Mouse (Mus musculus) stomach, postnatal 0 days (tissue): Measurements from ENCODE around the gene Nsl1. TPM values are rescaled to one million over a fixed set of nuclear protein-coding genes. Genes with fewer than 3 reads are reported as not detected.
A peak's percentile ranks its signal among the peaks of the same experiment; 100 is the strongest.

Source experiments
- ATAC-seq: fragments of 200-750 bp; cut with Nextera tagmentation; 2 replicates; pipeline ENCODE4 v1.8.0; 2017; ENCODE audit not compliant: low FRiP score, low TSS enrichment
- DNase-seq: peaks from one replicate; pipeline ENCODE4 v3.0.0-alpha.2; 2016; ENCODE audit warnings: low spot score
- H3K27ac ChIP-seq: fragments of 300-500 bp; sonication (generic); replicated peaks from 2 replicates; pipeline ENCODE4 v1.5.1; 2014; ENCODE audit warnings: mild to moderate bottlenecking, control low read depth
- H3K27me3 ChIP-seq: fragments of 300-500 bp; sonication (generic); 2 replicates; pipeline ENCODE4 v1.6.1; 2014; ENCODE audit warnings: low read length; ENCODE audit not compliant: control insufficient read depth, insufficient read depth
- H3K36me3 ChIP-seq: fragments of 300-500 bp; sonication (generic); 2 replicates; pipeline ENCODE4 v1.6.1; 2014; ENCODE audit warnings: low read length, mixed read lengths; ENCODE audit not compliant: control insufficient read depth, insufficient read depth
- H3K4me1 ChIP-seq: fragments of 300-500 bp; sonication (generic); replicated peaks from 2 replicates; pipeline ENCODE4 v1.6.1; 2014; ENCODE audit warnings: antibody characterized with exemption; ENCODE audit not compliant: control insufficient read depth, insufficient read depth
- H3K4me2 ChIP-seq: fragments of 300-500 bp; sonication (generic); replicated peaks from 2 replicates; pipeline ENCODE4 v1.6.1; 2014; ENCODE audit warnings: low read depth, mild to moderate bottlenecking, control low read depth, moderate library complexity
- H3K4me3 ChIP-seq: fragments of 300-500 bp; sonication (generic); 2 replicates; pipeline ENCODE4 v1.5.1; 2014; ENCODE audit warnings: low read depth, low read length, control low read depth
- H3K9ac ChIP-seq: fragments of 300-500 bp; sonication (generic); 2 replicates; pipeline ENCODE4 v1.6.1; 2014; ENCODE audit warnings: mild to moderate bottlenecking, low read length, control low read depth, mixed read lengths
- H3K9me3 ChIP-seq: fragments of 300-500 bp; sonication (generic); 2 replicates; pipeline ENCODE4 v1.6.1; 2016; ENCODE audit warnings: low read length; ENCODE audit not compliant: control insufficient read depth
- CTCF ChIP-seq: IDR thresholded peaks from 2 replicates; pipeline ENCODE4 v1.5.1; 2016; ENCODE audit warnings: antibody characterized with exemption, low read depth, mild to moderate bottlenecking, moderate library complexity
- EP300 ChIP-seq: optimal IDR thresholded peaks from 2 replicates; pipeline ENCODE3; 2016; ENCODE audit warnings: antibody characterized with exemption
- WGBS: fragments of 180-500 bp; shearing (Covaris S2); extraction: QIAGEN DNeasy Blood & Tissue Kit; methylation state at CpG from one replicate; pipeline ENCODE4 v1.1.7; 2014; 5-methylcytosine and 5-hydroxymethylcytosine counted together
- polyA plus RNA-seq: library from polyadenylated mRNA; unstranded; fragments of >200 nt; fragmentation: Nextera tagmentation; extraction: Ambion mirVana; gene quantifications from 2 replicates; pipeline ENCODE4 v1.2.1, GENCODE M21; 2015

The Nsl1 gene
- polyA plus RNA-seq, 1 experiment from 2014 or later, result 5.2 TPM

GRCm38 (mm10) chr1:191063700-191064099 lies 888 bp downstream of the Nsl1 start:
- 59% methylated on average over 9 of the region's 9 CpGs for WGBS
- no peak for TF ChIP-seq CTCF
- TF ChIP-seq EP300, result no peak
- Histone ChIP-seq H3K4me3 (peak overlapping the region; percentile 68; the same call in 1 of the 2 replicates), H3K36me3 (no peaks in the 10 kb centered on the region), H3K4me1 (peaks cover 3% of the 10 kb centered on the region; the same call in 1 of the 2 replicates), H3K27me3 (no peaks in the 10 kb centered on the region), H3K4me2 (peak overlapping the region; percentile 91), H3K9me3 (no peaks in the 10 kb centered on the region), H3K9ac (no peak overlapping the region), H3K27ac (no peak overlapping the region)
- DNase-seq (no peak), ATAC-seq (no peak)

GRCm38 (mm10) chr1:191064535-191064934 lies 1.7 kb downstream of the Nsl1 start:
- no peak overlapping the region for H3K27ac ChIP-seq
- H3K4me1 ChIP-seq, result peaks cover 3% of the 10 kb centered on the region; the same call in 1 of the 2 replicates
- WGBS, result 83% methylated on average over 2 of the region's 2 CpGs
- H3K27me3 ChIP-seq, result no peaks in the 10 kb centered on the region
- no peaks in the 10 kb centered on the region for H3K36me3 ChIP-seq
- DNase-seq (no peak), ATAC-seq (no peak)
- H3K4me2 ChIP-seq, result no peak overlapping the region
- no peak overlapping the region for H3K4me3 ChIP-seq
- TF ChIP-seq CTCF (no peak), EP300 (no peak)
- H3K9me3 ChIP-seq, result no peaks in the 10 kb centered on the region
- no peak overlapping the region for H3K9ac ChIP-seq

GRCm38 (mm10) chr1:191065188-191065587 lies 2.4 kb downstream of the Nsl1 start:
- no peaks in the 10 kb centered on the region for H3K9me3 ChIP-seq
- 70% methylated on average over 4 of the region's 4 CpGs for WGBS
- TF ChIP-seq EP300, result no peak
- no peak for TF ChIP-seq CTCF
- DNase-seq, result no peak
- no peak overlapping the region for H3K27ac ChIP-seq
- H3K27me3 ChIP-seq, result no peaks in the 10 kb centered on the region
- H3K4me2 ChIP-seq, result no peak overlapping the region
- ATAC-seq, result no peak
- H3K36me3 ChIP-seq, result 0 out of 2 replicates have a peak, but pooled peaks cover under 1% of the 10 kb centered on the region
- H3K4me1 ChIP-seq, result peaks cover 3% of the 10 kb centered on the region; the same call in 1 of the 2 replicates
- H3K9ac ChIP-seq, result no peak overlapping the region
- no peak overlapping the region for H3K4me3 ChIP-seq

GRCm38 (mm10) chr1:191068377-191068776 lies 5.6 kb downstream of the Nsl1 start:
- no peak for DNase-seq
- H3K4me2 ChIP-seq, result no peak overlapping the region
- no peaks in the 10 kb centered on the region for H3K9me3 ChIP-seq
- H3K36me3 ChIP-seq, result peaks cover 5% of the 10 kb centered on the region
- 79% methylated on average over 5 of the region's 5 CpGs for WGBS
- no peak overlapping the region for H3K27ac ChIP-seq
- H3K4me3 ChIP-seq, result no peak overlapping the region
- ATAC-seq, result no peak
- no peak overlapping the region for H3K9ac ChIP-seq
- no peaks in the 10 kb centered on the region for H3K27me3 ChIP-seq
- TF ChIP-seq CTCF, result peak; percentile 59
- no peak for TF ChIP-seq EP300
- H3K4me1 ChIP-seq, result peaks cover 3% of the 10 kb centered on the region; the same call in 1 of the 2 replicates

GRCm38 (mm10) chr1:191070259-191070658 lies 7.4 kb downstream of the Nsl1 start:
- no peaks in the 10 kb centered on the region for H3K9me3 ChIP-seq
- no peak overlapping the region for H3K4me2 ChIP-seq
- no peak for DNase-seq
- 89% methylated on average over 4 of the region's 4 CpGs for WGBS
- no peaks in the 10 kb centered on the region for H3K4me1 ChIP-seq
- H3K27me3 ChIP-seq, result no peaks in the 10 kb centered on the region
- no peak overlapping the region for H3K9ac ChIP-seq
- no peak for TF ChIP-seq EP300
- TF ChIP-seq CTCF, result no peak
- H3K36me3 ChIP-seq, result peaks cover 5% of the 10 kb centered on the region
- H3K4me3 ChIP-seq, result no peak overlapping the region
- ATAC-seq, result no peak
- H3K27ac ChIP-seq, result no peak overlapping the region

- Histone ChIP-seq H3K36me3 (peaks cover 5% of the 10 kb centered on the region), H3K4me3 (no peak overlapping the region), H3K27me3 (no peaks in the 10 kb centered on the region), H3K4me1 (no peaks in the 10 kb centered on the region), H3K4me2 (no peak overlapping the region), H3K9ac (no peak overlapping the region), H3K9me3 (no peaks in the 10 kb centered on the region), H3K27ac (no peak overlapping the region)
- 83% methylated on average over 6 of the region's 6 CpGs for WGBS
- no peak for DNase-seq
- no peak for ATAC-seq
- TF ChIP-seq EP300, result no peak
These were observed 8.8 kb downstream of the Nsl1 start for GRCm38 (mm10) chr1:191071613-191072012.
